Mouse (Mus musculus) stomach, embryonic 16.5 days (tissue): ENCODE measurements around the gene Napa. TPM values are rescaled to one million over a fixed set of nuclear protein-coding genes. Genes with fewer than 3 reads are reported as not detected.

Source experiments
- ATAC-seq: fragments of 200-750 bp; cut with Nextera tagmentation; 2 replicates; pipeline ENCODE4 v1.8.0; 2017; ENCODE audit warnings: moderate number of reproducible peaks, moderate TSS enrichment; ENCODE audit not compliant: insufficient read depth, low FRiP score
- H3K27ac ChIP-seq: fragments of 300-500 bp; sonication (generic); 2 replicates; pipeline ENCODE4 v1.5.1; 2014; ENCODE audit warnings: low read length
- H3K27me3 ChIP-seq: fragments of 300-500 bp; sonication (generic); 2 replicates; pipeline ENCODE4 v1.6.1; 2014; ENCODE audit warnings: low read length, control low read depth, mixed read lengths; ENCODE audit not compliant: control insufficient read depth, insufficient read depth
- H3K36me3 ChIP-seq: fragments of 300-500 bp; sonication (generic); 2 replicates; pipeline ENCODE4 v1.6.1; 2014; ENCODE audit warnings: low read length; ENCODE audit not compliant: control insufficient read depth, insufficient read depth
- H3K4me1 ChIP-seq: fragments of 300-500 bp; sonication (generic); 2 replicates; pipeline ENCODE4 v1.6.1; 2014; ENCODE audit warnings: low read length, control low read depth, mixed read lengths; ENCODE audit not compliant: control insufficient read depth, insufficient read depth
- H3K4me2 ChIP-seq: fragments of 300-500 bp; sonication (generic); 2 replicates; pipeline ENCODE4 v1.6.1; 2014; ENCODE audit warnings: low read depth, low read length, mixed read lengths
- H3K4me3 ChIP-seq: fragments of 300-500 bp; sonication (generic); replicated peaks from 2 replicates; pipeline ENCODE4 v1.5.1; 2014; ENCODE audit warnings: mild to moderate bottlenecking, low read length
- H3K9ac ChIP-seq: fragments of 300-500 bp; sonication (generic); 2 replicates; pipeline ENCODE4 v1.6.1; 2014; ENCODE audit warnings: low read length
- H3K9me3 ChIP-seq: fragments of 300-500 bp; sonication (generic); replicated peaks from 2 replicates; pipeline ENCODE4 v1.6.1; 2016; ENCODE audit warnings: low read length, control low read depth; ENCODE audit not compliant: control insufficient read depth
- WGBS: fragments of 180-500 bp; shearing (Covaris S2); extraction: QIAGEN DNeasy Blood & Tissue Kit; methylation state at CpG from one replicate; pipeline ENCODE4 v1.1.7; 2014; 5-methylcytosine and 5-hydroxymethylcytosine counted together
- polyA plus RNA-seq: library from polyadenylated mRNA; unstranded; fragments of >200 nt; fragmentation: Nextera tagmentation; extraction: Ambion mirVana; gene quantifications from 2 replicates; pipeline ENCODE4 v1.2.1, GENCODE M21; 2015

Gene Napa
- polyA plus RNA-seq, 1 experiment from 2014 or later, result 206 TPM

- no peak for ATAC-seq
- Histone ChIP-seq H3K36me3 (no peaks in the 10 kb centered on the region), H3K4me1 (no peaks in the 10 kb centered on the region), H3K4me3 (no peak overlapping the region), H3K27me3 (no peaks in the 10 kb centered on the region), H3K4me2 (no peak overlapping the region), H3K9ac (no peak overlapping the region), H3K9me3 (no peaks in the 10 kb centered on the region), H3K27ac (no peak overlapping the region)
- WGBS, result 63% methylated on average over 4 of the region's 4 CpGs
These were observed 17.7 kb upstream of the Napa start for GRCm38 (mm10) chr7:16080581-16080980.

- Histone ChIP-seq H3K27me3 (no peaks in the 10 kb centered on the region), H3K36me3 (no peaks in the 10 kb centered on the region), H3K27ac (no peak overlapping the region), H3K4me2 (no peak overlapping the region), H3K4me1 (no peaks in the 10 kb centered on the region), H3K9ac (no peak overlapping the region), H3K9me3 (no peaks in the 10 kb centered on the region), H3K4me3 (no peak overlapping the region)
- no peak for ATAC-seq
- WGBS, result 53% methylated on average over 4 of the region's 4 CpGs
These were observed 14.9 kb upstream of the Napa start for GRCm38 (mm10) chr7:16083361-16083760.

- Histone ChIP-seq H3K27me3 (no peaks in the 10 kb centered on the region), H3K27ac (no peak overlapping the region), H3K4me3 (no peak overlapping the region), H3K4me1 (no peaks in the 10 kb centered on the region), H3K9ac (no peak overlapping the region), H3K9me3 (no peaks in the 10 kb centered on the region), H3K36me3 (no peaks in the 10 kb centered on the region), H3K4me2 (no peak overlapping the region)
- no peak for ATAC-seq
- 68% methylated on average over 2 of the region's 2 CpGs for WGBS
These were observed 10.7 kb upstream of the Napa start for GRCm38 (mm10) chr7:16087587-16087986.

- Histone ChIP-seq H3K4me1 (peaks cover 5% of the 10 kb centered on the region), H3K9ac (0 out of 2 replicates have a peak overlapping the region, but pooled peaks have one; percentile 13), H3K36me3 (no peaks in the 10 kb centered on the region), H3K27ac (no peak overlapping the region), H3K4me3 (no peak overlapping the region), H3K27me3 (no peaks in the 10 kb centered on the region), H3K9me3 (no peaks in the 10 kb centered on the region), H3K4me2 (no peak overlapping the region)
- ATAC-seq, result no peak
- WGBS, result 62% methylated on average over 3 of the region's 3 CpGs
These were observed 3.7 kb upstream of the Napa start for GRCm38 (mm10) chr7:16094592-16094991.

- Histone ChIP-seq H3K27ac (no peak overlapping the region), H3K4me1 (peaks cover 8% of the 10 kb centered on the region), H3K9me3 (no peaks in the 10 kb centered on the region), H3K9ac (peak overlapping the region; percentile 99), H3K4me3 (peak overlapping the region; percentile 89), H3K4me2 (peak overlapping the region; percentile 93), H3K36me3 (no peaks in the 10 kb centered on the region), H3K27me3 (no peaks in the 10 kb centered on the region)
- 75% methylated on average over 4 of the region's 4 CpGs for WGBS
- no peak for ATAC-seq
These were observed 1.6 kb downstream of the Napa start for GRCm38 (mm10) chr7:16099901-16100300.

GRCm38 (mm10) chr7:16101081-16101480 lies 2.8 kb downstream of the Napa start:
- no peak overlapping the region for H3K27ac ChIP-seq
- no peaks in the 10 kb centered on the region for H3K36me3 ChIP-seq
- H3K9ac ChIP-seq, result peak overlapping the region; percentile 49; the same call in 1 of the 2 replicates
- no peaks in the 10 kb centered on the region for H3K9me3 ChIP-seq
- H3K27me3 ChIP-seq, result no peaks in the 10 kb centered on the region
- H3K4me3 ChIP-seq, result no peak overlapping the region
- ATAC-seq, result no peak
- H3K4me2 ChIP-seq, result no peak overlapping the region
- WGBS, result 78% methylated on average over 7 of the region's 7 CpGs
- H3K4me1 ChIP-seq, result peaks cover 8% of the 10 kb centered on the region

GRCm38 (mm10) chr7:16101726-16102475 lies 3.6 kb downstream of the Napa start:
- WGBS, result 68% methylated on average over 15 of the region's 15 CpGs
- no peak overlapping the region for H3K27ac ChIP-seq
- H3K4me3 ChIP-seq, result no peak overlapping the region
- peak overlapping the region; percentile 2; the same call in 1 of the 2 replicates for H3K9ac ChIP-seq
- H3K4me1 ChIP-seq, result peaks cover 8% of the 10 kb centered on the region
- no peak for ATAC-seq
- H3K27me3 ChIP-seq, result no peaks in the 10 kb centered on the region
- no peak overlapping the region for H3K4me2 ChIP-seq
- H3K9me3 ChIP-seq, result no peaks in the 10 kb centered on the region
- no peaks in the 10 kb centered on the region for H3K36me3 ChIP-seq

GRCm38 (mm10) chr7:16102686-16103226 lies 4.5 kb downstream of the Napa start:
- no peak for ATAC-seq
- no peak overlapping the region for H3K4me2 ChIP-seq
- no peaks in the 10 kb centered on the region for H3K27me3 ChIP-seq
- no peak overlapping the region for H3K27ac ChIP-seq
- H3K9me3 ChIP-seq, result no peaks in the 10 kb centered on the region
- H3K4me3 ChIP-seq, result no peak overlapping the region
- 80% methylated on average over 5 of the region's 5 CpGs for WGBS
- H3K4me1 ChIP-seq, result peaks cover 8% of the 10 kb centered on the region
- no peak overlapping the region for H3K9ac ChIP-seq
- 0 out of 2 replicates have a peak, but pooled peaks cover 1% of the 10 kb centered on the region for H3K36me3 ChIP-seq

- no peak for ATAC-seq
- peaks cover 11% of the 10 kb centered on the region; the same call in 1 of the 2 replicates for H3K36me3 ChIP-seq
- H3K9ac ChIP-seq, result no peak overlapping the region
These were observed 5.5 kb downstream of the Napa start for GRCm38 (mm10) chr7:16103760-16104159.

More at GRCm38 (mm10) chr7:16103760-16104159, 5.5 kb downstream of the Napa start:
- H3K27ac ChIP-seq, result no peak overlapping the region
- no peak overlapping the region for H3K4me3 ChIP-seq
- no peaks in the 10 kb centered on the region for H3K27me3 ChIP-seq
- 70% methylated on average over 6 of the region's 6 CpGs for whole genome bisulfite sequencing
- H3K4me2 ChIP-seq, result no peak overlapping the region
- H3K9me3 ChIP-seq, result no peaks in the 10 kb centered on the region
- H3K4me1 ChIP-seq, result peaks cover 8% of the 10 kb centered on the region
